Mouse (Mus musculus) heart, embryonic 16.5 days (tissue): ENCODE data around the gene Atp6v0b. TPM values are rescaled to one million over a fixed set of nuclear protein-coding genes. Genes with fewer than 3 reads are reported as not detected.

ENCODE experiments used
- ATAC-seq: fragments of 200-750 bp; cut with Nextera tagmentation; replicated peaks from 2 replicates; pipeline ENCODE4 v1.8.0; 2017; ENCODE audit warnings: moderate number of reproducible peaks; ENCODE audit not compliant: insufficient read depth, low FRiP score; ENCODE audit errors: extremely low read depth
- H3K27ac ChIP-seq: fragments of 300-500 bp; sonication (generic); 2 replicates; pipeline ENCODE4 v1.5.1; 2014; ENCODE audit warnings: mild to moderate bottlenecking, low read length, control low read depth, moderate library complexity
- H3K27me3 ChIP-seq: fragments of 300-500 bp; sonication (generic); 2 replicates; pipeline ENCODE4 v1.6.1; 2014; ENCODE audit warnings: low read length, mixed read lengths; ENCODE audit not compliant: control insufficient read depth, insufficient read depth
- H3K36me3 ChIP-seq: fragments of 300-500 bp; sonication (generic); 2 replicates; pipeline ENCODE4 v1.6.1; 2014; ENCODE audit not compliant: control insufficient read depth, insufficient read depth
- H3K4me1 ChIP-seq: fragments of 300-500 bp; sonication (generic); 2 replicates; pipeline ENCODE4 v1.6.1; 2014; ENCODE audit warnings: low read length, mixed read lengths; ENCODE audit not compliant: control insufficient read depth, insufficient read depth
- H3K4me2 ChIP-seq: fragments of 300-500 bp; sonication (generic); 2 replicates; pipeline ENCODE4 v1.6.1; 2014; ENCODE audit warnings: low read depth, mild to moderate bottlenecking, control low read depth, low read length
- H3K4me3 ChIP-seq: fragments of 300-500 bp; sonication (generic); 2 replicates; pipeline ENCODE4 v1.5.1; 2014; ENCODE audit warnings: mild to moderate bottlenecking, control low read depth, low read length
- H3K9ac ChIP-seq: fragments of 300-500 bp; sonication (generic); 2 replicates; pipeline ENCODE4 v1.6.1; 2014; ENCODE audit warnings: low read length, control low read depth
- H3K9me3 ChIP-seq: fragments of 300-500 bp; sonication (generic); replicated peaks from 2 replicates; pipeline ENCODE4 v1.6.1; 2016; ENCODE audit warnings: low read length; ENCODE audit not compliant: control insufficient read depth
- WGBS: fragments of 180-500 bp; shearing (Covaris S2); extraction: QIAGEN DNeasy Blood & Tissue Kit; methylation state at CpG from one replicate; pipeline ENCODE4 v1.1.7; 2014; 5-methylcytosine and 5-hydroxymethylcytosine counted together
- polyA plus RNA-seq: library from polyadenylated mRNA; unstranded; fragments of >200 nt; fragmentation: Nextera tagmentation; extraction: Ambion mirVana; gene quantifications from 2 replicates; pipeline ENCODE4 v1.2.1, GENCODE M21; 2015

Gene Atp6v0b
- polyA plus RNA-seq, 1 experiment from 2014 or later: 229 TPM

DNA sequence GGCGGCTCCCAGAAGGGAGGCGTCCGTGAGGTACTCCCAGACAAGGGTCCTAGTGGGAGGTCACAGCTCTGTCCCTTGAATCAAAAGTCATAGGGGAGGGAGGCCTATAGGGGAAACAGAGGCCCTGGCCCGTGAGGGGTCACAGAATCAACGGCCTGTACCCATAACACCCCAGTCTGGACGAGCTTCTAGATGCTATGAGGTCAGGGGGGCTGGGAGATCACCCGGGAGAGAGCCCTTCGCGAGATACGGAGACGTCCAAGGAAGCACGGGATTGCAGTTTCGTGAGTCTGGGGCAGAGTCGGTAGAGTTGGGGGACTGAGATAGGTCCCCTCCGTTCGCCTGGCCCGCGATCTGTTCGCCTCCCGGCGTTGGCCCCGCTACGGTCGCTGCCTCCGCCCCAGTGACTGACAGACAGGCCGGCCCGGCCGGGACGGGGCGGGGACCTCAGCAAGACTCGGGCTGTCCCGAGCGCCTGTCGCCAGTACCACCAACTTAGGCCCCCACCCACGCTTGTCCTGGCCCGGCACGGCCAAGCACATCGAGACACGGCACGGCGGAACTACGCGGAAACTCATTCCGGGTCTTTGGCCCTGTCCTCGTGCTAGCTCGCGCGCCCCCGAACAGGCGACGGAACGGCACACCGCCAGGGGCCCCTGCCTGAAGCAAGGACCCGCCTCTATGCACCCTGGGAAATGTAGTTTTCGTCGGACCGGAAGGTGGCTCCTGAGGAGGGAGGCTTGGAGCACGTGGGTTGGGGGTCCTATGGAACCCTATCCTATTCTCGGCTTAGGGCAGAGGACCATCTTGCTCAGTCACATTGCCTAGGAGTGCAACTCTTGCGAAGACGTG lies 27.7 kb upstream of the Atp6v0b start, which contains the start of gene Ipo13:
Ipo13 (minus strand) TSS at position 409 of the 852 bp plus-strand sequence.
- peak within 1 kb of the TSS; percentile 82 for H3K27ac ChIP-seq
- H3K9me3 ChIP-seq: no peaks in the 10 kb centered on the region
- under 1% methylated on average over 61 of the region's 61 CpGs for WGBS
- H3K27me3 ChIP-seq: no peaks in the 10 kb centered on the region
- ATAC-seq: peak; percentile 91
- peaks cover 40% of the 10 kb centered on the region for H3K4me1 ChIP-seq
- H3K4me2 ChIP-seq: peak within 1 kb of the TSS; percentile 99
- H3K4me3 ChIP-seq: peak within 1 kb of the TSS; percentile 63
- peak within 1 kb of the TSS; percentile 87 for H3K9ac ChIP-seq
- H3K36me3 ChIP-seq: peaks cover 12% of the 10 kb centered on the region

DNA sequence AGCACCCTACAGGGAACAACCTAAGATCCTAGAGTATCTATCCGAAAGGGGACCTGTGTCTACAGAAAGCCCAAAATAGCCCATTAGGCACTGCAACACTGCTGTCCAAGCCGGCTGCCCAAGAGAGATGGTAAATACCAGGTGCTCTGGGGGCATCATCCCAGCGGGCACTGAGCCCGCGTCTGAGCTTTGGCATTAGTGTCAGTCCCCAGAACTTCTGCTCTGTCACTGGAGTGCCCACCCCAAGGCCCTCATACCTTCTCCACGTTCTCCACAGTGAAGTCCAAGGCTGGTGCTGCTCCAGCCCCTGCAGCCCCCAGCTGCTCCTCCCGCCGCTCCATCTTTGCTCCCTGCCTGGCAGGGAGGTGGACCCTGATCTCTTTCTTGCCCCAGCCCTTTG lies 26.9 kb upstream of the Atp6v0b start:
- Histone ChIP-seq H3K4me3 (peak overlapping the region; percentile 63), H3K9ac (peak overlapping the region; percentile 87), H3K27me3 (no peaks in the 10 kb centered on the region), H3K27ac (no peak overlapping the region), H3K4me1 (peaks cover 45% of the 10 kb centered on the region), H3K9me3 (no peaks in the 10 kb centered on the region), H3K36me3 (peaks cover 12% of the 10 kb centered on the region), H3K4me2 (peak overlapping the region; percentile 99)
- 0 out of 2 replicates have a peak, but pooled peaks have one; percentile 2 for ATAC-seq
- WGBS: 14% methylated on average over 8 of the region's 8 CpGs

DNA sequence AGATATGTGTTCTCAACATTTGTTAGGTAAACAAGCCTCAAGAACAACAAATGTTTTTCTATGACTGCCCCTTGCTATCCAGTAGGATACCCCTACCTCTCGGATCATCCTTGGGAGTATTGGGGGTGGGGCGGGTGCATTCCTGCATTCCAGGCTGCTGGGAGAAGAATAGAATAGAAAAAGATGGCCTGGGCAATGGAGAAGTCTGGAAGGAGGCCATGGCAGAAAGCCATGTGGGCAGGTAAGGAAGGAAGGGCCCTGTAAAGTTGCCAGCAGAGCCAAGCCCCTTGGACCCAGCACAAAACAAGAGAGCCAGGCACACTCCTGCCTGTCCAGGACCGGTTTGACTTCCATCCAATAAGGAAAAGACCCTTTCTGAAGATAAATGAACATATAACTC lies 26.3 kb upstream of the Atp6v0b start:
- peak overlapping the region; percentile 87 for H3K9ac ChIP-seq
- peaks cover 44% of the 10 kb centered on the region for H3K4me1 ChIP-seq
- no peaks in the 10 kb centered on the region for H3K27me3 ChIP-seq
- 50% methylated on average over 3 of the region's 3 CpGs for WGBS
- H3K4me2 ChIP-seq: peak overlapping the region; percentile 99
- H3K4me3 ChIP-seq: peak overlapping the region; percentile 63
- H3K9me3 ChIP-seq: no peaks in the 10 kb centered on the region
- peaks cover 12% of the 10 kb centered on the region for H3K36me3 ChIP-seq
- H3K27ac ChIP-seq: no peak overlapping the region
- no peak for ATAC-seq

DNA sequence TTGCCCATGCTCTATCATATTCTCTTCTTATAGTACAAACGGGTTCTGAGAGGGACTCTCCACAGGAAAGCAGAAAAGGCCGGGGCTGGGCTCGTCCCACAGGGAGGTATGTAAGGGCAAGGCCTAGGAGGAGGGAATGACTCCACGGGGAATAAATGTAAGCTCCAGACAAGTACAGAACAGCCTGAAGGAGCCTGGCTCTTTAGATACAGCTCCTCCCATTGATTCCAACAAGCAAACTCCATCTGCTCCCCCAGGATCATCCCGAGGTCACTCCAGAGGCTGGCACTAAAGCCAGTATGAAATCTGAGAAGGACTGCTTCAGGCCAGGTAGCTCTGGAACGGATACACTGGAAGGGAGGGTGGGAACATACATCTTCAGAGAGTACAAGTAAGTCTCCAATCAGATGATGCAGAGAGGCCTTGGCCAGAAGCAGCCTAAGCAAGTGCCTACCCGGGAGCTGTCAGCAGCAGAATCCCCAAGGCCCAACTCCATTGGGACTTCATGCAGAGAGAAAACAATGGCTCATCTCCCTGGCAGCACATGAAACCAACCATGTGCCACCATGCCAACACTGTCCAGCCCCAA lies 25.6 kb upstream of the Atp6v0b start:
- peaks cover 12% of the 10 kb centered on the region for H3K36me3 ChIP-seq
- H3K4me3 ChIP-seq: peak overlapping the region; percentile 63; the same call in 1 of the 2 replicates
- no peak for ATAC-seq
- H3K4me1 ChIP-seq: peaks cover 38% of the 10 kb centered on the region
- no peak overlapping the region for H3K9ac ChIP-seq
- H3K4me2 ChIP-seq: peak overlapping the region; percentile 99; the same call in 1 of the 2 replicates
- no peak overlapping the region for H3K27ac ChIP-seq
- no peaks in the 10 kb centered on the region for H3K27me3 ChIP-seq
- WGBS: 67% methylated on average over 7 of the region's 7 CpGs
- no peaks in the 10 kb centered on the region for H3K9me3 ChIP-seq

DNA sequence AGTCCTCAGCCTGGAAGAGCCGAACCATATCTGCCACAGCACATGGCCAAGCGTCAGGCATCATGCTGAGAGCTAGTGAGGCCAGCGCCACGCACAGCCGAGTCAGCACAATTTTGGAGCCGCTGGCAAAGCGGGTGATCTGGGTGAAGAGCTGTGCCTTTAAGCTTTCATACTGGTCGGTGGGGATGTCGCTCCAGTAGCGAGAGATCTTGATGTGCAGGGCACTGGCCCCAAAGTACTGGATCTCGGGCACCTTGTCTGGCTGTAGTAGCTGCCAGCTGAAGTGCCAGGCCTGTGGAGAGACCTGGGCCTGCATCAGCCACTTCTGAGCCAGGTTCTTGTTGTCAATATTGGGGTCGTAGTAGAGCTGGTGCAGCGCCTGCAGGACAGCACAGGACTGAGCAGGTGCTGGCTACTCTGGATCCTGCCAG lies 25.0 kb upstream of the Atp6v0b start:
- 90% methylated on average over 13 of the region's 13 CpGs for WGBS
- Histone ChIP-seq H3K36me3 (peaks cover 12% of the 10 kb centered on the region), H3K27ac (no peak overlapping the region), H3K4me2 (no peak overlapping the region), H3K27me3 (no peaks in the 10 kb centered on the region), H3K9ac (no peak overlapping the region), H3K4me1 (peaks cover 38% of the 10 kb centered on the region), H3K4me3 (no peak overlapping the region), H3K9me3 (no peaks in the 10 kb centered on the region)
- ATAC-seq: no peak

DNA sequence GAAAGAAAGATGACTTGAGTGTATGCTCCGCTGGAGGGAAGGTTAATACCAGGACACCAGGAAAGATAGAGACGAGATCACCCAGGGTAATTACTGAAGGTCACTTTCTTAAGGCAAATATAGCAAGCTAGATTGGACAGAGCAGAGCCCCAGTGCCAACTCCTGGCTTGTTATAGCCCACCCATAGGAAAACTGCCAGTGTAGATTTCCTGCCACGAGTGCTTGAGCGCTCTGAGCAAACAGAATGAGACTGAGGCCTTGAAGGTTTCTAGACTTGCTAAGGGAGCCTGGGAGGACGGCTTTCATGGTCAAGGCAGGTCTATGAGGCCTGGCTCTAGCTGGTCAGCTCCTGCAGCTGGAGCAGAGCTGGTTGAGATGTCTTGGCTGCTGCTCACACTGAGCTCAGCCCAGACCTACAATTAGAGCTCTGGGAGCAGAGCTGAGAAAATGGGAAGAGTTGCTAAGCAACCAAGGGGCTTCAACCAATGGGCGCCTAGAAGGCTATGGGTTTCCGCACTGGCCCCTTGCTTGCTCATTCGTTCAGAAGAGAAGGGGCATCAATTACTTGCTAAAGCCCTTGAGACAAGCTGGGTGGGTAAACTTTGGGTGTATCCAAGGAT lies 21.8 kb upstream of the Atp6v0b start:
- H3K4me3 ChIP-seq: no peak overlapping the region
- ATAC-seq: no peak
- no peaks in the 10 kb centered on the region for H3K9me3 ChIP-seq
- no peak overlapping the region for H3K27ac ChIP-seq
- no peaks in the 10 kb centered on the region for H3K27me3 ChIP-seq
- H3K9ac ChIP-seq: 0 out of 2 replicates have a peak overlapping the region, but pooled peaks have one; percentile 15
- WGBS: 73% methylated on average over 8 of the region's 8 CpGs
- H3K4me1 ChIP-seq: peaks cover 25% of the 10 kb centered on the region
- no peak overlapping the region for H3K4me2 ChIP-seq
- peaks cover 24% of the 10 kb centered on the region for H3K36me3 ChIP-seq

DNA sequence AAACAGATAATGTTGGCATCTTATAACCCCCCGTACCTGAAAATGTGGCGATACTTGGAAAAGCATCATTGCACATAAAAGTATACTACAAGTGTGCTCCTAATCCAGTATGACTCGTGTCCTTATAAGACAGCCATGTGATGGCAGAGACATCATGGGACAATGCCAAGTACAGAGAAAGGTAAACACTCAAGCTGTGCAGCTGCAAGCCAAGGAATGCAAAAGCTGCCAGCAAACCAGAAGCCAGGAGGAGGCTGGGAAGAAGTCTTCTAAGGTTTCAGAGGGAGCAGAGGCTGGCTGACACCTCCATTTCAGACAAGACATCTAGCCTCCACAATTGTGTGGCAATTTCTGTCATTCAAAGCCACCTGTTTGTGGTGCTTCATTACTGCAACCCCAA lies 19.1 kb upstream of the Atp6v0b start:
- Histone ChIP-seq H3K36me3 (peaks cover 35% of the 10 kb centered on the region), H3K9me3 (no peaks in the 10 kb centered on the region), H3K27ac (no peak overlapping the region), H3K27me3 (no peaks in the 10 kb centered on the region), H3K4me1 (peaks cover 11% of the 10 kb centered on the region; the same call in 1 of the 2 replicates), H3K9ac (no peak overlapping the region), H3K4me3 (no peak overlapping the region), H3K4me2 (no peak overlapping the region)
- 79% methylated on average over 3 of the region's 3 CpGs for WGBS
- no peak for ATAC-seq

DNA sequence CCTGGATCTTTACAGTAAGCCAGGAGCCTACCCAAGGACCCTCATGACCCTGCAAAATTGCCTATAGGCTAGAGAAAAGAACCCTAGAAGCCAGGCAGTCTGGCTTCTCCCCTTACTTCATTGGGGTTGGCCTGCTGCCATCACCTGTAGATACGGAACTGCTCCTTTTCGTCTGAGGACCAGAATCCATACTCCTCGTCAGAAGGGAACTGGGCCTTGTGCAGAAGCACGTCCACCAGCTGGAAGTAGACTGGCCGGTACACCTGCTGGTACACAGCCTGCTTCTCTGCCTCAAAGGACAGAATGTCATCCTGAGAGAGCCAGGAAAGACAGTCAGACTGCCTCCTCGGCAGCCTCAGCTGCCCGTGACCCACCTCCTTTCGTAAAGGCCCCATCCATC lies 17.6 kb upstream of the Atp6v0b start:
- no peak overlapping the region for H3K27ac ChIP-seq
- WGBS: 85% methylated on average over 8 of the region's 8 CpGs

More for the DNA sequence above, 17.6 kb upstream of the Atp6v0b start:
- no peak overlapping the region for H3K9ac ChIP-seq
- H3K27me3 ChIP-seq: no peaks in the 10 kb centered on the region
- peaks cover 43% of the 10 kb centered on the region for H3K36me3 ChIP-seq
- H3K9me3 ChIP-seq: no peaks in the 10 kb centered on the region
- peaks cover 9% of the 10 kb centered on the region; the same call in 1 of the 2 replicates for H3K4me1 ChIP-seq
- no peak overlapping the region for H3K4me2 ChIP-seq
- ATAC-seq: no peak
- no peak overlapping the region for H3K4me3 ChIP-seq
